Mouse (Mus musculus): ENCODE data around the gene Id3. TPM values are rescaled to one million over a fixed set of nuclear protein-coding genes. Genes with fewer than 3 reads are reported as not detected.

Gene Id3
- polyA plus RNA-seq, 1 experiment from 2014 or later = 426 TPM

GRCm38 (mm10) chr4:136144126-136144926 lies 1.0 kb downstream of the Id3 start:
- H3K4me2 ChIP-seq (replicated peaks) = peak overlapping the region; percentile 65
- H3K4me1 ChIP-seq = peaks cover 84% of the 10 kb centered on the region
- no peaks in the 10 kb centered on the region for H3K36me3 ChIP-seq
- H3K9me3 ChIP-seq (replicated peaks) = no peaks in the 10 kb centered on the region
- peak overlapping the region; percentile 92 for H3K27ac ChIP-seq
- peak overlapping the region; percentile 80 for H3K9ac ChIP-seq
- H3K27me3 ChIP-seq = peaks cover 8% of the 10 kb centered on the region
- peak overlapping the region; percentile 65 for H3K4me3 ChIP-seq
- WGBS = under 1% methylated on average over 50 of the region's 50 CpGs
- peak; percentile 14; the same call in 1 of the 2 replicates for ATAC-seq (ENCODE audit: low FRiP score)

- no peak for ATAC-seq (ENCODE audit: low FRiP score)
- Histone ChIP-seq H3K36me3 (no peaks in the 10 kb centered on the region), H3K9me3 (replicated peaks) (no peaks in the 10 kb centered on the region), H3K27me3 (peaks cover 8% of the 10 kb centered on the region), H3K4me1 (peaks cover 78% of the 10 kb centered on the region), H3K4me3 (peak overlapping the region; percentile 65), H3K27ac (peak overlapping the region; percentile 92), H3K9ac (peak overlapping the region; percentile 80), H3K4me2 (replicated peaks) (peak overlapping the region; percentile 65)
- WGBS = under 1% methylated on average over 11 of the region's 11 CpGs
Observed at GRCm38 (mm10) chr4:136144927-136145292, 1.6 kb downstream of the Id3 start.

- peak overlapping the region; percentile 80 for H3K9ac ChIP-seq
- peaks cover 8% of the 10 kb centered on the region for H3K27me3 ChIP-seq
- H3K36me3 ChIP-seq = no peaks in the 10 kb centered on the region
- peak overlapping the region; percentile 65 for H3K4me2 ChIP-seq (replicated peaks)
- peak overlapping the region; percentile 65 for H3K4me3 ChIP-seq
- no peak for ATAC-seq (ENCODE audit: low FRiP score)
- H3K9me3 ChIP-seq (replicated peaks) = no peaks in the 10 kb centered on the region
- H3K4me1 ChIP-seq = peaks cover 79% of the 10 kb centered on the region
- H3K27ac ChIP-seq = peak overlapping the region; percentile 92
- 9% methylated on average over 11 of the region's 11 CpGs for WGBS
Observed at GRCm38 (mm10) chr4:136145362-136145885, 2.1 kb downstream of the Id3 start.

- WGBS = 15% methylated on average over 7 of the region's 7 CpGs
- H3K9ac ChIP-seq = peak overlapping the region; percentile 80
- peak overlapping the region; percentile 65 for H3K4me3 ChIP-seq
- peaks cover 77% of the 10 kb centered on the region for H3K4me1 ChIP-seq
- H3K9me3 ChIP-seq (replicated peaks) = no peaks in the 10 kb centered on the region
- peak overlapping the region; percentile 92 for H3K27ac ChIP-seq
- H3K4me2 ChIP-seq (replicated peaks) = peak overlapping the region; percentile 65
- no peak for ATAC-seq (ENCODE audit: low FRiP score)
- peaks cover 8% of the 10 kb centered on the region for H3K27me3 ChIP-seq
- H3K36me3 ChIP-seq = no peaks in the 10 kb centered on the region
Observed at GRCm38 (mm10) chr4:136145991-136146711, 2.9 kb downstream of the Id3 start.

- no peak for ATAC-seq (ENCODE audit: low FRiP score)
- no peak overlapping the region for H3K9ac ChIP-seq
- H3K4me2 ChIP-seq (replicated peaks) = peak overlapping the region; percentile 65
- H3K4me3 ChIP-seq = peak overlapping the region; percentile 65
- H3K27me3 ChIP-seq = peaks cover 8% of the 10 kb centered on the region
- no peaks in the 10 kb centered on the region for H3K36me3 ChIP-seq
- H3K9me3 ChIP-seq (replicated peaks) = no peaks in the 10 kb centered on the region
- H3K27ac ChIP-seq = peak overlapping the region; percentile 92
- H3K4me1 ChIP-seq = peaks cover 71% of the 10 kb centered on the region
- WGBS = 8% methylated on average over 6 of the region's 6 CpGs
Observed at GRCm38 (mm10) chr4:136146712-136147154, 3.4 kb downstream of the Id3 start.

GRCm38 (mm10) chr4:136147436-136148135 lies 4.3 kb downstream of the Id3 start:
- Histone ChIP-seq H3K27me3 (peaks cover 8% of the 10 kb centered on the region), H3K27ac (peak overlapping the region; percentile 70), H3K9me3 (replicated peaks) (no peaks in the 10 kb centered on the region), H3K4me1 (peaks cover 63% of the 10 kb centered on the region), H3K4me2 (replicated peaks) (peak overlapping the region; percentile 66), H3K36me3 (no peaks in the 10 kb centered on the region), H3K4me3 (peak overlapping the region; percentile 36), H3K9ac (peak overlapping the region; percentile 53)
- peak; percentile 64 for ATAC-seq (ENCODE audit: low FRiP score)
- under 1% methylated on average over 48 of the region's 48 CpGs for WGBS

GRCm38 (mm10) chr4:136148342-136149044 lies 5.2 kb downstream of the Id3 start:
- Histone ChIP-seq H3K36me3 (no peaks in the 10 kb centered on the region), H3K4me2 (replicated peaks) (peak overlapping the region; percentile 66), H3K27me3 (peaks cover 8% of the 10 kb centered on the region), H3K4me3 (peak overlapping the region; percentile 36), H3K9me3 (replicated peaks) (no peaks in the 10 kb centered on the region), H3K9ac (peak overlapping the region; percentile 53), H3K4me1 (peaks cover 55% of the 10 kb centered on the region), H3K27ac (peak overlapping the region; percentile 70)
- ATAC-seq (ENCODE audit: low FRiP score) = no peak
- 8% methylated on average over 30 of the region's 31 CpGs for WGBS

GRCm38 (mm10) chr4:136149045-136149379 lies 5.7 kb downstream of the Id3 start:
- Histone ChIP-seq H3K4me1 (peaks cover 52% of the 10 kb centered on the region), H3K9me3 (replicated peaks) (no peaks in the 10 kb centered on the region), H3K9ac (no peak overlapping the region), H3K27ac (peak overlapping the region; percentile 70), H3K4me2 (replicated peaks) (no peak overlapping the region), H3K27me3 (peaks cover 8% of the 10 kb centered on the region), H3K36me3 (no peaks in the 10 kb centered on the region), H3K4me3 (no peak overlapping the region)
- ATAC-seq (ENCODE audit: low FRiP score) = no peak
- 72% methylated on average over 2 of the region's 2 CpGs for WGBS

- Histone ChIP-seq H3K9me3 (replicated peaks) (no peaks in the 10 kb centered on the region), H3K4me3 (no peak overlapping the region), H3K9ac (no peak overlapping the region), H3K4me2 (replicated peaks) (no peak overlapping the region), H3K4me1 (peaks cover 45% of the 10 kb centered on the region), H3K36me3 (no peaks in the 10 kb centered on the region), H3K27me3 (peaks cover 8% of the 10 kb centered on the region), H3K27ac (no peak overlapping the region)
- 49% methylated on average over 3 of the region's 3 CpGs for WGBS
- ATAC-seq (ENCODE audit: low FRiP score) = no peak
Observed at GRCm38 (mm10) chr4:136149734-136150133, 6.4 kb downstream of the Id3 start.

- WGBS = 44% methylated on average over 4 of the region's 4 CpGs
Observed at GRCm38 (mm10) chr4:136150596-136150995, 7.3 kb downstream of the Id3 start.

GRCm38 (mm10) chr4:136152821-136153220 lies 9.5 kb downstream of the Id3 start:
- ATAC-seq (ENCODE audit: low FRiP score) = no peak
- Histone ChIP-seq H3K27ac (no peak overlapping the region), H3K36me3 (no peaks in the 10 kb centered on the region), H3K4me1 (peaks cover 18% of the 10 kb centered on the region), H3K9me3 (replicated peaks) (no peaks in the 10 kb centered on the region), H3K4me2 (replicated peaks) (no peak overlapping the region), H3K4me3 (no peak overlapping the region), H3K9ac (no peak overlapping the region), H3K27me3 (no peaks in the 10 kb centered on the region)
- 89% methylated on average over 4 of the region's 4 CpGs for WGBS

More at GRCm38 (mm10) chr4:136150596-136150995, 7.3 kb downstream of the Id3 start:
- Histone ChIP-seq H3K27ac (peak overlapping the region; percentile 24; the same call in 1 of the 2 replicates), H3K27me3 (peaks cover 6% of the 10 kb centered on the region), H3K36me3 (no peaks in the 10 kb centered on the region), H3K4me2 (replicated peaks) (no peak overlapping the region), H3K4me3 (no peak overlapping the region), H3K9ac (no peak overlapping the region), H3K4me1 (peaks cover 38% of the 10 kb centered on the region), H3K9me3 (replicated peaks) (no peaks in the 10 kb centered on the region)
- ATAC-seq (ENCODE audit: low FRiP score) = no peak
